Mouse (Mus musculus): Measurements from ENCODE around the gene Ctsq. TPM values are rescaled to one million over a fixed set of nuclear protein-coding genes. Genes with fewer than 3 reads are reported as not detected.

The Ctsq gene
- polyA plus RNA-seq (2015; fragmentation: Nextera tagmentation; extraction: Ambion mirVana), result not detected in 2 replicates

GRCm38 (mm10) chr13:61040531-61040930 lies at the start of gene Ctsq:
Gene Ctsq, minus strand, starts transcription at chr13:61040631.

GRCm38 (mm10) chr13:61005859-61006258 lies 34.6 kb downstream of the Ctsq start, which contains the start of gene Ctsj:
Gene Ctsj, minus strand, starts transcription at chr13:61005959.

Other genes starting within 250 kb of the Ctsq start
- not detected in 2 replicates for gene Ctsll3, start 237.8 kb downstream of the Ctsq start, polyA plus RNA-seq (2015; fragmentation: Nextera tagmentation; extraction: Ambion mirVana)
- gene 4930486L24Rik, start 176.2 kb downstream of the Ctsq start, polyA plus RNA-seq (2015; fragmentation: Nextera tagmentation; extraction: Ambion mirVana), result 1.0 and 1.6 TPM in 2 replicates
- gene Gm49392, start 143.7 kb downstream of the Ctsq start, polyA plus RNA-seq (2015; fragmentation: Nextera tagmentation; extraction: Ambion mirVana), result 0.64 and 0.66 TPM in 2 replicates
- gene Ctla2b, start 143.2 kb downstream of the Ctsq start, polyA plus RNA-seq (2015; fragmentation: Nextera tagmentation; extraction: Ambion mirVana), result 6.2 and 7.9 TPM in 2 replicates
- gene Tpbpb, start 135.8 kb downstream of the Ctsq start, polyA plus RNA-seq (2015; fragmentation: Nextera tagmentation; extraction: Ambion mirVana), result not detected in 2 replicates
- gene Gm49393, start 105.0 kb downstream of the Ctsq start, polyA plus RNA-seq (2015; fragmentation: Nextera tagmentation; extraction: Ambion mirVana), result not detected in 2 replicates
- gene Gm49391, start 104.1 kb downstream of the Ctsq start, polyA plus RNA-seq (2015; fragmentation: Nextera tagmentation; extraction: Ambion mirVana), result 5.0 and 6.3 TPM in 2 replicates
- 109 and 112 TPM in 2 replicates for gene Ctla2a, start 104.0 kb downstream of the Ctsq start, polyA plus RNA-seq (2015; fragmentation: Nextera tagmentation; extraction: Ambion mirVana)
- gene Tpbpa, start 98.6 kb downstream of the Ctsq start, polyA plus RNA-seq (2015; fragmentation: Nextera tagmentation; extraction: Ambion mirVana), result not detected in 2 replicates
- gene Ctsj, start 34.7 kb downstream of the Ctsq start, polyA plus RNA-seq (2015; fragmentation: Nextera tagmentation; extraction: Ambion mirVana), result 0.39 TPM in 1 of 2 replicates, not detected in the other
- not detected in 2 replicates for gene Ctsr, start 123.6 kb upstream of the Ctsq start, polyA plus RNA-seq (2015; fragmentation: Nextera tagmentation; extraction: Ambion mirVana)
- gene Cts6, start 162.8 kb upstream of the Ctsq start, polyA plus RNA-seq (2015; fragmentation: Nextera tagmentation; extraction: Ambion mirVana), result not detected in 2 replicates
- gene Cts8, start 214.7 kb upstream of the Ctsq start, polyA plus RNA-seq (2015; fragmentation: Nextera tagmentation; extraction: Ambion mirVana), result not detected in 2 replicates
- not detected in 2 replicates for gene Gm49398, start 248.2 kb upstream of the Ctsq start, polyA plus RNA-seq (2015; fragmentation: Nextera tagmentation; extraction: Ambion mirVana)

Measured in spleen, postnatal 0 days (tissue).